Mouse (Mus musculus): ENCODE data around the gene Raet1d. TPM values are rescaled to one million over a fixed set of nuclear protein-coding genes. Genes with fewer than 3 reads are reported as not detected.

The Raet1d gene
- not detected in 2 replicates for polyA plus RNA-seq (2012; rRNA removed)

GRCm38 (mm10) chr10:22360252-22360651 is at the start of gene Raet1d:
TSS of gene Raet1d (plus strand) at chr10:22360552.

Other genes starting within 250 kb of the Raet1d start
- gene E030030I06Rik, start 211.3 kb upstream of the Raet1d start, polyA plus RNA-seq (2012; rRNA removed), result 11.4 and 11.7 TPM in 2 replicates
- 2.6 and 4.9 TPM in 2 replicates for gene Raet1e, start 202.0 kb upstream of the Raet1d start, polyA plus RNA-seq (2012; rRNA removed)
- 0.10 TPM in 1 of 2 replicates, not detected in the other for gene H60b, start 202.0 kb upstream of the Raet1d start, polyA plus RNA-seq (2012; rRNA removed)